Mouse (Mus musculus) frontal cortex, postnatal 14 days (tissue): ENCODE data around the gene Lyst.
"Not testable (repeated sequence)": the region's sequence is repeated elsewhere in the genome, so short reads cannot be mapped to it uniquely, and the experiment has no call there.

Experiments
- DNase-seq, 2 experiments: peaks; one replicate each; pipeline ENCODE4 v3.0.0; 2022; ENCODE audit warnings: low spot score in 2 of 2

Gene Lyst

GRCm38 (mm10) chr13:13637577-13637976 is 47.4 kb downstream of the Lyst start:
- DNase-seq, result no peak

- no peak for DNase-seq
Measured at GRCm38 (mm10) chr13:13637981-13638380, 47.8 kb downstream of the Lyst start.

DNA sequence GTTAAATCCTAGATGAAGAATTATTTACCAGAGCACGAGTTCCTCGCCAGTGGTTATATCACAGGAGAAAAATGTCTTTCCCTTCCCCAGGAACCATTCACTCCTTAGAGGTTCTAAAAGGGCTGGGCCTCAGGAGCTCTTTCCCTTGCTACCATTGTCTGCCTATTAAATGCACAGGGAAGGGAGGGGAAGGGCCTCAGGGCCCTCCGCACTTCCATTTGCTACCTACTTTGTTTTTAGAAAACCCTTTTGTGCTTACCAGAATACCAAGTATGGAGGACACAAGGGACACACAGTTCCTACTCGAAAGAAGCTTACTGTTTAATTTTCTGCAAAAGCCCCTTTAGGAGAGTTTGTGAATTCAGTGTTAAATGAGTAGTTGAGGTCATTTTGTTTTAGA is 48.5 kb downstream of the Lyst start:
- DNase-seq, result no peak

GRCm38 (mm10) chr13:13647296-13647695 is 57.1 kb downstream of the Lyst start:
- no peak for DNase-seq

DNA sequence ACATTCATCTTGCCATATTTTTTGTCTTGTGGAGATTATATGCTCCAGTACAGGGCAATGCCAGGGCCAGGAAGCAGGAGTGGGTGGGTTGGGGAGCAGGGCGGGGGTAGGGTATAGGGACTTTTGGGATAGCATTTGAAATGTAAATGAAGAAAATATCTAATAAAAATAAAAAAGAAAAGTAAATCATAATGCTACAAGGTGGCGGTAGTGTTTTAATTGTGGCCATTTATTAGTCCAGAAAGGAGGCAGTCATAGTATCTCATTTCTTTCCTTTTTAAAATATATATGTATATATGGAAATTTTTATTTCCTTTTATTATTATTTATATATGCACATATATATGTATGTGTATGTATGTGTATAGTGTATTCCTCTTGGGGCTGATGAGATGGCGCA is 65.3 kb downstream of the Lyst start:
- DNase-seq, result no peak

DNA sequence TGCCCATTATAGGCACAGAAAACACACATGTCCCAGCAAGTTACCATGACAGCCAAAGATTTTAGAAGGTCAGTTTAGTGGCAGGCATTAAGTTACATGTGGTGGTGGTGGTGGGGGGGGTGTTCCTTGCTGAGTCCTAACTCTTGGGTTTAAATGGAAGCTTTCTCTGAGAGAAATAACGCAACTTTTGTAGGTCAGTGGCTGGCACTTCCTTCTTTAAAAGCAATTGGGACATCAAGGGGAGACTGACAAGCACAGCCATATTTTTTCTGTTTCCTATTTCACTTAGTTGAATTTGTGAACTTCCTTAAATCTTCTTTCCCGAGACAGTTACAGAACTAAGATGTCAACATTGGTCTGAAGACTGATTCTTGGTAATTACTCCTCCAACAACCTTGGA is 75.9 kb downstream of the Lyst start:
- DNase-seq, result not testable (repeated sequence)

DNA sequence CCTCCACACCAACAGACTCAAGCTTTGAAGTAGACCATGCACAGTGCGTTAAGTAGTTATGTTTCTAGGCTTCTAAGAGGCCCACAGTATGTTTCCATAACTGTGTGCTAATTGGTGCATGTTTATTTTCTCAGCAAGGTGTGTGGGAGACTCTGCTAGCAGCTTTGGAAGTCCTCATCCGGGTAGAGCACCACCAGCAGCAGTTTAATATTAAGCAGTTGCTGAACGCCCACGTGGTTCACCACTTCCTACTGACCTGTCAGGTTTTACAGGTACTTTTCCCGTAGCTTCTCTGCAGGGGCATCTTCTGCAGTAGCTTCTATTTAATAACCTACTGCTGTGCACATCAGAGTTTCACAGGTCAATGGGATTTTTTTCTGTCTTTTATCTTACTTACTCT is 80.5 kb downstream of the Lyst start:
- DNase-seq, result no peak

GRCm38 (mm10) chr13:13671585-13672328 is 81.6 kb downstream of the Lyst start:
- DNase-seq, result no peak

GRCm38 (mm10) chr13:13674669-13675343 is 84.6 kb downstream of the Lyst start:
- no peak for DNase-seq

DNA sequence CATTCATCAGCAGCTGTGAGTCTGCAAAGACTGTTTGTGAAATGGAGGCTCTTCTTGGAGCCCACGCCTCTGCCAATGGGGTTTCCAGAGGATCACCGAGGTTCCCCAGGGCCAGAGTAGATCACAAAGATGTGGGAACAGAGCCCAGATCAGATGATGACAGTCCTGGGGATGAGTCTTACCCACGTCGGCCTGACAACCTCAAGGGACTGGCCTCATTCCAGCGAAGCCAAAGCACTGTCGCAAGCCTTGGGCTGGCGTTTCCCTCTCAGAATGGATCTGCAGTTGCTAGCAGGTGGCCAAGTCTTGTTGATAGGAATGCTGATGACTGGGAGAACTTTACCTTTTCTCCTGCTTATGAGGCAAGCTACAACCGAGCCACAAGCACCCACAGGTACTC is 87.7 kb downstream of the Lyst start:
- no peak for DNase-seq

- no peak for DNase-seq
Measured at GRCm38 (mm10) chr13:13681642-13682041, 91.4 kb downstream of the Lyst start.

DNA sequence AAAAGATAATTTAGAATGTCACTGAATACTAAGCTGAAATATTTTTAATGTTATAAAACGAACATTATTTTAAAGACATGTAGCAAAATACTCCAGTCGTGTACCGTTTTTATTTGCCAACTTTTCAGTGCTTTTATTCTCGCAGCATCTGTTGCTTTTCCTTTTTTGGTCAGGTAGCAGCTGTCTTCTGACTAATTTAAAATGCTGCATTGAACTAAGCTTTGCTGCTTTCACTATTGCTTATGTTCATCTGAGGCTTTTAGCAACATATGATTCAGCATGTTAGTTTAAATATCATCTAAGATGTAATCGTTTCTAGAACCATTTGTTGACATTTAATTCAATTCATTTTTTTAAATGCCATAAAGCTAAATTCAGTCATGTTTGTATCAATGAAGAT is 113.3 kb downstream of the Lyst start:
- DNase-seq, result no peak

GRCm38 (mm10) chr13:13721435-13721834 is 131.2 kb downstream of the Lyst start:
- DNase-seq, result not testable (repeated sequence)

DNA sequence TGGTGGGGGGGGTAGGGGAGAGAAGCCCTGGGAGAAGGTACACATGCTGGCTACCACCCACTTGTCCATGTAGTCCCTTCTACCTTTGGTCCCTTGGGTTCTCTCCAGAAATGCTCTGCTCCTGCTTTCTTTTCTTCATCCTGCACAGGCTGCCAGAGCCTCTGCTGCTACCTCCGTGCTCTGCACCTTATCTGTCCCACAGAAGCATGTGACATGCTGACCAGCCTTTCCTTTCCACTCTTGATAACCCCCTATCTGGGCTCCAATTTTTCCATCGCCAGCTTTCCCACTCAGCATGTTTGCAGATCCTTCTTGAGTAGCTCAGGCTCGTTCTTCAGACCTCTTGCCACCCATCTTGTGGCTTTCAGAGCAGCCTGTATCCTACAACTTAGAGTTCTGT is 133.1 kb downstream of the Lyst start:
- no peak for DNase-seq

GRCm38 (mm10) chr13:13723786-13724185 is 133.6 kb downstream of the Lyst start:
- DNase-seq, result no peak

- no peak for DNase-seq
Measured at GRCm38 (mm10) chr13:13739232-13739631, 149.0 kb downstream of the Lyst start.

- no peak for DNase-seq
Measured at GRCm38 (mm10) chr13:13745911-13746310, 155.7 kb downstream of the Lyst start.

GRCm38 (mm10) chr13:13775778-13776494 is 185.7 kb downstream of the Lyst start:
- no peak for DNase-seq

DNA sequence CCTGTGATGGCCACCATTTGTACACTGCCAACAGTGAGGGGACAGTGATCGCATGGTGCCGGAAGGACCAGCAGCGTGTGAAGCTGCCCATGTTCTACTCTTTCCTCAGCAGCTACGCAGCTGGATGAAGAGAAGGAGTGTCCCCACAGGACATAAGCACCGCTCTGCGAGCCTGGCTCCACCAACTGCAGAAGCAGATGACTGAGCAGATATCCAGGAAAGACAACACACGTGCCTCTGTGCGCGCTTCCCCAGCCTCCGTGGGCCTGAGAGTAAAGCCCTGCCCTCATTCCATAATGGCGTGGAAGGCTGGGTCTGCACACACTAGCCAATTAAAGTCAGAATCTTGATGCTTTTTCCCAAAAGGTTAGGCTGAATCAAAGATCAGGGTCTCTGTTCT is 186.9 kb downstream of the Lyst start:
- DNase-seq, result no peak

- no peak for DNase-seq
Measured at GRCm38 (mm10) chr13:13777696-13778095, 187.5 kb downstream of the Lyst start.

- no peak for DNase-seq
Measured at GRCm38 (mm10) chr13:13778837-13779458, 188.8 kb downstream of the Lyst start.

GRCm38 (mm10) chr13:13780271-13780670 is 190.1 kb downstream of the Lyst start:
- DNase-seq, result no peak
